Mouse (Mus musculus) hindbrain, postnatal 0 days (tissue): ENCODE measurements at regions not wholly inside any gene's neighbourhood (a gene's known extent, or its start where the extent isn't known, plus 50 kb on each side); places are given as distances from the start of the nearest gene placed in this dataset.

Experiments used
- ATAC-seq: fragments of 200-750 bp; cut with Nextera tagmentation; 2 replicates; pipeline ENCODE4 v1.8.0; 2017; ENCODE audit warnings: mild to moderate bottlenecking, moderate TSS enrichment, moderate library complexity
- DNase-seq: peaks from one replicate; pipeline ENCODE4 v3.0.0-alpha.2; 2015; ENCODE audit warnings: low spot score
- H3K27ac ChIP-seq: fragments of 300-500 bp; sonication (generic); 2 replicates; pipeline ENCODE4 v1.5.1; 2014; ENCODE audit warnings: mild to moderate bottlenecking
- H3K27me3 ChIP-seq: fragments of 300-500 bp; sonication (generic); 2 replicates; pipeline ENCODE4 v1.6.1; 2014; ENCODE audit warnings: low read length, mixed read lengths; ENCODE audit not compliant: insufficient read depth
- H3K36me3 ChIP-seq: fragments of 300-500 bp; sonication (generic); 2 replicates; pipeline ENCODE4 v1.6.1; 2014; ENCODE audit warnings: low read length, mixed read lengths; ENCODE audit not compliant: insufficient read depth
- H3K4me1 ChIP-seq: fragments of 300-500 bp; sonication (generic); 2 replicates; pipeline ENCODE4 v1.6.1; 2014; ENCODE audit warnings: antibody characterized with exemption, low read length, mixed read lengths; ENCODE audit not compliant: insufficient read depth
- H3K4me2 ChIP-seq: fragments of 300-500 bp; sonication (generic); 2 replicates; pipeline ENCODE4 v1.6.1; 2014; ENCODE audit warnings: low read depth, mild to moderate bottlenecking, low read length, moderate library complexity, mixed read lengths
- H3K4me3 ChIP-seq: fragments of 300-500 bp; sonication (generic); 2 replicates; pipeline ENCODE4 v1.5.1; 2014; ENCODE audit warnings: low read length
- H3K9ac ChIP-seq: fragments of 300-500 bp; sonication (generic); replicated peaks from 2 replicates; pipeline ENCODE4 v1.6.1; 2014; ENCODE audit warnings: mild to moderate bottlenecking, low read length, moderate library complexity, mixed read lengths
- H3K9me3 ChIP-seq: fragments of 300-500 bp; sonication (generic); 2 replicates; pipeline ENCODE4 v1.6.1; 2016; ENCODE audit warnings: low read length, mixed read lengths
- CTCF ChIP-seq: IDR thresholded peaks from 2 replicates; pipeline ENCODE4 v1.5.1; 2016; ENCODE audit warnings: antibody characterized with exemption, control low read depth, low read depth
- WGBS: fragments of 180-500 bp; shearing (Covaris S2); extraction: QIAGEN DNeasy Blood & Tissue Kit; methylation state at CpG from one replicate; pipeline ENCODE4 v1.1.7; 2014; 5-methylcytosine and 5-hydroxymethylcytosine counted together

DNA sequence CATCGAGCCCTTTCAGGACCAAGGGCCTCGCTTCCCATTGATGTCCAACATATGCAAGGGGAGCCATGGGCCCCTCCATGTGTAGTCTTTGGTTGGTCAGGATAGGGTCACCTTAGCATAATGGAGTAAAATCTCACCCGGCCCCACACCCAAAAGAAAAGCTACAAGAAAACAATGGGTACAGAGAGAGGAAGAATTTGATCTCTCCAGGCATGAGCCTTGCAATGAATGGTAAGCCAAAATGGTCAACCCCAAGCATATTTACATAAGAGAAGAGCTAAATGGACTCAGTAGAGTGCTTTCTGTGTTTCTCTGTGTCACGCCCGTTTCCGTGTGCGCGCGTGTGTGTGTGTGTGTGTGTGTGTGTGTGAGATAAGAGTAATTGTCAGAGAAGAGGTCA lies 311.1 kb upstream of the Nova1 start:
- 75% methylated on average over 9 of the region's 9 CpGs for WGBS
- H3K27me3 ChIP-seq = no peaks in the 10 kb centered on the region

GRCm38 (mm10) chr12:47128596-47128995 lies 309.9 kb upstream of the Nova1 start:
- H3K27ac ChIP-seq = no peak overlapping the region
- no peak for TF ChIP-seq CTCF
- ATAC-seq = no peak
- WGBS = 75% methylated on average over 3 of the region's 3 CpGs
- no peaks in the 10 kb centered on the region for H3K4me1 ChIP-seq
- H3K4me2 ChIP-seq = no peak overlapping the region
- H3K27me3 ChIP-seq = no peaks in the 10 kb centered on the region
- DNase-seq = peak; percentile 3
- no peak overlapping the region for H3K4me3 ChIP-seq
- H3K9me3 ChIP-seq = no peaks in the 10 kb centered on the region
- no peaks in the 10 kb centered on the region for H3K36me3 ChIP-seq
- no peak overlapping the region for H3K9ac ChIP-seq

More for the DNA sequence above, 311.1 kb upstream of the Nova1 start:
- no peaks in the 10 kb centered on the region for H3K9me3 ChIP-seq
- H3K4me1 ChIP-seq = no peaks in the 10 kb centered on the region
- TF ChIP-seq CTCF = no peak
- no peak overlapping the region for H3K4me2 ChIP-seq
- no peak overlapping the region for H3K4me3 ChIP-seq
- H3K27ac ChIP-seq = no peak overlapping the region
- ATAC-seq (no peak), DNase-seq (no peak)
- H3K9ac ChIP-seq = no peak overlapping the region
- H3K36me3 ChIP-seq = no peaks in the 10 kb centered on the region

DNA sequence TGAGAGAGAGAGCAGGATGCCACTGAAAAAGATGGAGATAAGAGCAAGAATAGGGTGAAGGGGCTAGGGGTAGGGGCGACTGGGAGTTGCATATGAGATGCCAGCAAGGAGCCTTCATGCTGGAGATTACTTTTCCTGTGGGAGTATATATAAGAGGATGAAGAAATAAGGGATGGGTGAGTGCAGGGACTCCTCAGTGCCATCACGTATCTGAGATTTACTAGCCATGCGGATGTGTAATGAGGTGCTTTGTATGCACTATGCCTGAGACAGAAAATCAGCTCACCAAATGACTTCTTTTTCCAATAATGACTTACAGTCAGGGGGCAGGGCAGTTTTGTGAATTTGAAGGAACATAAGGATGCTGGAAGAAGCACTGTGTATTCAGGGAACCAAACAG lies 302.7 kb upstream of the Nova1 start:
- no peak for ATAC-seq
- no peaks in the 10 kb centered on the region for H3K4me1 ChIP-seq
- no peak overlapping the region for H3K4me2 ChIP-seq
- WGBS = 75% methylated on average over 3 of the region's 3 CpGs
- TF ChIP-seq CTCF = no peak
- no peak overlapping the region for H3K9ac ChIP-seq
- no peak overlapping the region for H3K4me3 ChIP-seq
- no peaks in the 10 kb centered on the region for H3K36me3 ChIP-seq
- H3K27ac ChIP-seq = no peak overlapping the region
- no peaks in the 10 kb centered on the region for H3K9me3 ChIP-seq
- no peaks in the 10 kb centered on the region for H3K27me3 ChIP-seq
- no peak for DNase-seq

GRCm38 (mm10) chr12:47117504-47117903 lies 298.8 kb upstream of the Nova1 start:
- H3K9me3 ChIP-seq = no peaks in the 10 kb centered on the region
- H3K4me3 ChIP-seq = no peak overlapping the region
- H3K4me2 ChIP-seq = no peak overlapping the region
- no peak overlapping the region for H3K9ac ChIP-seq
- no peaks in the 10 kb centered on the region for H3K4me1 ChIP-seq
- TF ChIP-seq CTCF = no peak
- DNase-seq (no peak), ATAC-seq (no peak)
- H3K27ac ChIP-seq = no peak overlapping the region
- H3K36me3 ChIP-seq = no peaks in the 10 kb centered on the region
- 73% methylated on average over 3 of the region's 3 CpGs for WGBS
- H3K27me3 ChIP-seq = no peaks in the 10 kb centered on the region

DNA sequence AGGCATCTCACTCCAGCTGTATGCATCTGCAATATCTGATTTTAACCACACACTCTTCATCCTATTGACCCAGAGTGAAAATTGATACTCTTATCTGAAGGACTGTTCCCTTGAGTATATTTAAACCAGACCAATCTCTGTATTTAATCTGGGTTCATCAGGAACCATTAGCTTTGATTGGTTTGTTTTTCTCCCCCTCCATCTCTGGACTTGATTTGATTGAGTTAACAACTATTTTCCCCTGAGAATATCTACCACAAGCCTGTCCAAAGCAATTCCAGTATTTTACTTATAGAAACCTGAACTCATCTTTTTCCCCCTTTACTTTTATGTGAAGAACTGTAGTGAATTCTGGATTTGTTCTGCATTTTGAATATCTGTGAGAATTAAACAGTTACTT lies 270.5 kb upstream of the Nova1 start:
- Histone ChIP-seq H3K4me3 (no peak overlapping the region), H3K4me2 (no peak overlapping the region), H3K36me3 (no peaks in the 10 kb centered on the region), H3K9me3 (no peaks in the 10 kb centered on the region), H3K4me1 (no peaks in the 10 kb centered on the region), H3K9ac (no peak overlapping the region), H3K27me3 (no peaks in the 10 kb centered on the region), H3K27ac (no peak overlapping the region)
- DNase-seq (no peak), ATAC-seq (no peak)
- TF ChIP-seq CTCF = no peak

- no peak overlapping the region for H3K27ac ChIP-seq
- 34% methylated on average over 2 of the region's 2 CpGs for WGBS
- ATAC-seq (no peak), DNase-seq (no peak)
- H3K36me3 ChIP-seq = no peaks in the 10 kb centered on the region
- H3K9ac ChIP-seq = no peak overlapping the region
- no peak for TF ChIP-seq CTCF
- no peaks in the 10 kb centered on the region for H3K4me1 ChIP-seq
- no peaks in the 10 kb centered on the region for H3K27me3 ChIP-seq
- H3K9me3 ChIP-seq = no peaks in the 10 kb centered on the region
- no peak overlapping the region for H3K4me2 ChIP-seq
- no peak overlapping the region for H3K4me3 ChIP-seq
Measured at GRCm38 (mm10) chr12:47074961-47075360, 256.2 kb upstream of the Nova1 start.

GRCm38 (mm10) chr12:47052474-47052873 lies 233.7 kb upstream of the Nova1 start:
- no peak overlapping the region for H3K4me3 ChIP-seq
- TF ChIP-seq CTCF = no peak
- no peaks in the 10 kb centered on the region for H3K4me1 ChIP-seq
- no peaks in the 10 kb centered on the region for H3K9me3 ChIP-seq
- ATAC-seq (no peak), DNase-seq (no peak)
- no peak overlapping the region for H3K4me2 ChIP-seq
- no peak overlapping the region for H3K27ac ChIP-seq
- no peaks in the 10 kb centered on the region for H3K27me3 ChIP-seq
- no peak overlapping the region for H3K9ac ChIP-seq
- H3K36me3 ChIP-seq = no peaks in the 10 kb centered on the region
- 82% methylated on average over 1 of the region's 1 CpGs for WGBS
